Mouse (Mus musculus): Measurements from ENCODE around the gene Col25a1.

The Col25a1 gene

DNA sequence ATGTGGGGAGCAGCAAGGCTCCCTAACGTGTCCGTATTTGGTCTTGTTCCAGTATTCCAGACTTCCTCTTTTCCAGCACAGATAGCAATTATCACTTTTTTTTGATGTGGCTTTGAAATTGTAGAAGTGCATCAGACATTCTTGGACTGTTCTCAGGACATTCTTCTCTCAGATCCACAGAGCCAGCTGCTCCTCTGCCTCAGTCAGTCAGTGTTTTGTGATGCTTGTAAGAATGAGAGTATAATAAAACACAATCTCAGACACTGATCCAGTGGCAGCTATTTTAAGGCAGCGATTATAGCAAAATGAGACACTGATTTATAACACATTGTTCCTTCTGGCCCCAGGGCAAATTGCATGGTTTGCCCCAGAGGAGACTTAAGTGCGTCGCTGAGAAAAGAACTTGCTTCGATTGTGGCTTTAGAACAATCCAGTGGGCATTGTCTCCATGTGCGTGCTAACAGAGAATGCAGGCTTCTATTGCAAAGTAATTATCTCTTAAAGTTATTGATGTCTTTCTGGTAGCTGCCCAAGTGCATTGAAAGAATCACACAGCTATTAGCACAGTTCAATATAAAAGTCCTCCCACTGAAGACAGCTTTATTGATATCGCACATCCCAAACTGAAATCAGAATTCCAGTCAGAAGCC lies 111.5 kb downstream of the Col25a1 start:
- no peak for DNase-seq (ENCODE audit: low spot score)

DNA sequence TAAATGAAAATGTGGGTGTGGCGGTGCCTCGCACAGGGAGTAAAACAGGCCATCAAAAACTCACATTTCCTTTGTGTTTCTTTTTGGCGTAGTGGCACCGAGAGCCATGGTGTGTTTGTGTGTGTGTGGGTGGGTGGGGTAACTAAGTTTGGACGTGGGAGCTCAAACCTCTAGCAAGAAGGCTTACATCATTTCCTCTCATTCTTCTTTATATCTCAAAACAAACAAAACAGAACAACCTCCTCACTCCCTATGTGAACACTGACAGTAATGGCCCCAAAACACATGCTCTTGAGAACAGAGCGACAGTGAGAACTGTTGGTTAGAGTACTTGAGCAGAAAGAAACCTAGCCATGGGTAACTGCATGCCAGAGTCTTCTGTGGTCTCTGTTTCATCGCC lies 121.1 kb downstream of the Col25a1 start:
- DNase-seq (ENCODE audit: low spot score): no peak

DNA sequence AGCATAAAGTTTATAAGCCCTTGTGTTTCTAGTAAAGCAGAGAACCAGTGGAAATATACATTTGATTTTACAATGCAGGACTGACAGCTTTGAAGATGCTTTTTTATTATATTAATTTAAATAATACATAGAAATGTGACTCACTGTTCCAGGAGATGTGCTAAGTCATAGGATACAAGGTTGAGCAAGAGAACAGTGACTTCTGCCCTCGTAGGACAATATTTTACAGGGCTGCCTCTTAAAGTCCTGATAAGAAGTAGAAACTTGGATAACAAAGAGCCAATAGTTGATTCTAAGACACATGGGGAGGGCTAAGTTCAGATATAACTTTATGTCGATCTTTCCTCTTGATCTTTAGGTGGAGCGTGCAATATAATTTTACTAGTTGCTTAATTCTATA lies 124.8 kb downstream of the Col25a1 start:
- DNase-seq (ENCODE audit: low spot score): no peak

DNA sequence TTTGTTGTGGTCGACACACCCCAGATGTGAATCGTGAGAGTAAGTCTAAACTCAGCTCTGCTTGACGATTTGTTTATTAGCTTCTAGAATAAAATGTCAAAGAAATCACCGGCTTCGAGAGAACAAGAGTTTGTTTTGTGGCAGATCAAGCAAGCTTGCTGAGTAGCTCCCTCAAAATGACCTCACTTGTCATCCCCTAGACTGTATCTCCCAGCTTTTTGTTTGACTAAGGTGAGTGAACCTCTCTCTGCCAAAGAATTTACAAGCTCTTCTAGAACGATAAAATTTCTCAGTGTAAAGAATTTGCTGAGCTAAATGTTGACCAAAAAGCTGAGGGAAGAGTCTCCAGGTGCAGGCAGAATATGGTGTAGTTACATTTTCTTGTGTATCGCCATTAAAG lies 125.3 kb downstream of the Col25a1 start:
- DNase-seq (ENCODE audit: low spot score): no peak

DNA sequence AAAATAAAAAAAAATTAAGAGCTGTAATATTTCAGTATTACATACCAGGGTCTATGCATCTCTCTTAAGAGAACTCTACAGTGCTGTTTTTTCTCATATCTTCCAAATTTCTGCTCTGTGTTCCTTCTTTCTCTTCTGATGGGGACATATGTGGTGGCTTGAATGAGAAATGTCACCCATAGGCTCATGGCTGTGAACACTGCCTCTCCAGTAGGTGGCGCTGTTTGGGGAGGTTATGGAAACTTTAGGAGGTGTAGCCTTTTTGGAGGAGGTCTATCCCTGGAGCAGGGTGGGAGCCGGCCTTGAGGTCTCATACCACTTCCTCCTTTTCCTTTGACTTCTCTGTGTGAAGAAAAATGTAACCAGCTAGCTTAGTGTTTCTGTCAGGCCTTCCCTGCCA lies 128.4 kb downstream of the Col25a1 start:
- DNase-seq (ENCODE audit: low spot score): no peak

DNA sequence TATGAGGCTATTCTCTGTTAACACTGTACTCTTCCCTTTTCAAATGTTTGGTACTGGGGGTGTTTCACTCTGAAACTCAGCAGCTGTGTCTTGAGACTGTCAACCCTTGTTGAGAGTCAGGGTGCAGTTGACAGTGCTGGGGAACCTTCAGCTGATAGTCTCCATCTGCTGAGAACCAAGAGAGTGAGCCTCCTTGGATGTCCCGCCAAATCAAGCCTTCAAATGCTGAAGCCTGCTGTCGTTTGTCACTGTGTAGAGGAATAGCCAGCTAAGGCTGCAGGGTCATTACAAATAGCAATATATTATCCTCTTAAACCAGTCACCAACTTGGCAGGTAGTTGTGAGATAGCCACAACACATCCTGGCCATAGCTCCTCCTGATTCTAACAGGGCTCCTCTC lies 129.0 kb downstream of the Col25a1 start:
- DNase-seq (ENCODE audit: low spot score): no peak

DNA sequence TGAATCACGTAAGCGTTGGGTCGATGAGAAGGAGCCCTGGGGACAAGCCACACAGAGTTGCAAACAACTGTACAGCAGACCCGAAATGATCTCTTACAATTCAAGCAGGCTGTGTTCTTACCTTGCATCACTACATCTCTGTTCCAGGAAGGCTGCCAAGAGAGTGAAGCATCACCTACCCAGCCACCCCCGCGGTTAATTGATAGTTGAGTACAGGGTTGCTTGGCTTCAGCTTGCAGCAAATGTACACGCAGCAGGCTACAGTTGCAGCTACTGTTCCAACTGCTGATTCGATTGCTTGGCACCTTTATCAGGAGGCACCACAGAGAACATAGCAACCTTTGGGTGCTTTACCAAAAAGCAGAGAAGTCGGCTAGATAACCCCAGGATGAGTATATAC lies 133.8 kb downstream of the Col25a1 start:
- DNase-seq (ENCODE audit: low spot score): peak; percentile 13

DNA sequence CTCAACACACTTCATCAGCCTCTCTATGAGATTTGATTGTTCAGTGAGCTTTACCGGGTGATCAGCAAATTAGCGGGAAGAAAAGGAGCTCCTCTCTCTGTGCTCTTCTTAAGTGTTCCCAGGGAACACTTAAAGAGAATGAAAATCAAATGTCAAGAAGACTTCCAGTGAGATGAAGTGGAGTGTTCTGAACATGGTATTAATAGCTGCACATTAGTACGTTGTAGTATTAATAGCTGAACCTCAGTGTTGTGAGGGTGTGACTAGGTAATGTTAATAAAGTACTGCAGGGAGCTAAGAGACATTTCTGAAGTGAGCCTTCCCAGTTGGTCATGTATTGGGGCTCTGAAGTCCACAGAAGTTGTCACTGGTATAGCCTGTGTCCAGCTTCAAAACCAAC lies 139.2 kb downstream of the Col25a1 start:
- no peak for DNase-seq (ENCODE audit: low spot score)

DNA sequence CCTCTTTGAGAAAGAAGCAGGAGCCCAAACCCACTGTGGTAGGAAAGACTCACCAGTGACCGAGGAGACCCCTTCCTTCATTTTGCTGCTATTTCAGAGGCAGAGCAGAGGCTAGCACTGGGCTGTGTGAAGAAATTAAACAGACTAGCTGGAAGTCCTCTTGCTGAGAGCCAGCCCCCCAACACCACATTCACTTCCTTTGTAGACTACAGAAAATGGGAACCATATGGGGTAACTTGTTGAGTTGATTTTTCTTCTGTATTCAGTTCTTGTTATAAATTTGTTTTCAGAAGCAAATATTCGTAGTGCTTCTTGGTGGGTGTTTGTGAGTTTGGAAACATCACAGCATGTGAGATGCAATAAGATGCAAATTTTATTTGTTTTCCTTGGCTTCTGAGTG lies 142.6 kb downstream of the Col25a1 start:
- DNase-seq (ENCODE audit: low spot score): no peak

DNA sequence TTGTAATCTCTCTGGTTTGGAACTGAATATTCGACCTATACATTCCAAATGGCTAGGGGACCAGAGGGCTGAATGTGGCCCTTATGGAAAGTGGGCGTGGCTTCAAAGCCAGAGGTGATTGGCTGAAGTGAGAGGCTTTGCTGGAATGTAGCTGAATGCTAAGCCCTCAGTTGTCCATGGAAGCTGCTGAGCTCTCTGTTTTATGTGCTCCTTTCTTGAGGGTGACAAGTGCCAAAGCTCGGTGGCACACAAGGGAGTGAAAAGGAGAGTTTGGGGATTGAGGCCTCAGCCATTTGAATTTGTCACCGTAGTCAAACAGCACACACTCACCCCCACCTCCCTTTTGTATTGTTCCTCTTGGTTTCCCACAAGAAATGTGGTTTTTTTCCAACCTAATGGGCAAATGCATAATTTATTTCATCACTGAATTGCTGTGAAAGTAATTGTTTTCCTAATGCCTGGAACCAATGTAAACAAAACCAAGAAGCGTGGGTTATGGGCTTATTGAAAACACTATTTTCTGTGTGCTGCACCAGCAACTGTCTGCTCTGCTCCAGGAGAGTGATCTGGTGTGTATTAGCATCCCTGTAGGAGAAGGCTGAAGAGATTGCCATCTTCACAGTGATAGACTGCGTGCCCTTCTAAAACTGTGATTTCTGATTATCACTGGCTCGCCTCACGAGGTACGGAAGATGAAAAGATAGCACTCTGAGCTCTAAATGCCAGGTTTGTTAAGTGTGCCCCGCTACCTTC lies 147.2 kb downstream of the Col25a1 start:
- no peak for DNase-seq (ENCODE audit: low spot score)

DNA sequence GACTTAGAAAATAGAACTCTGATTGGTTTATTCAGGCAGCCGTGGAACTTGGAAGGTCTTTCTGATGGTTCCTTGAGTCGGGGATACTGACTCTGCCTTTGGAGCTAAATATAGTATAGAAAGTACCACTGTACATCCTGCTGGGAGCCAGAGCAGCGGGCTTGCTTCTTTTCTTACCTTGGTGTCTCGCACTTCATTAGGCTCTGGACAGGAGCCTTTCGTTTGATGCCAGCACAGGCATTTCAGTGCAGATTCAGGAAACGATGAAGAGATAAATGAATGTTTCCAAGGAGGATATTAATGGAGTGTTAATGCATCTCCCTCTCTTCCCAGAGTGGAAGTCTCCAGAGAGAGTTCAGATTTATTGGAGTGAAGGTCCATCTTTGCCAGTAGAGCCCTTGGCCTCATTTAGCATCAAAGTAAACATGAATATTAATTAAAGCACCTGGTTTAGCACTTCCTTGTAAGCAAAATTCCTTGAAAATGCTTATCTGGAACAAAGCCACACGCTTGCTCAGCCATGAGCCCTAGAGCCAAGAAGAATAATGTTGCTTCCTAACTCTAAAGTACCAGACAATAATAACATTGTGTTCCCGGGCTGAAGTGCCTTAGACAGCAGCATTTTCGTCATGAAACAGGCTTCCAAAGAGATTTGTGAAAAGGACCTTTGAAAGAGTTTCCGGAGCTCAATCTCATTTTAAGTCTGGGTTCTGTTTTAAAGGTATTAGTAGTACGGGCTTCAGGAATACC lies 151.9 kb downstream of the Col25a1 start:
- DNase-seq (ENCODE audit: low spot score): peak; percentile 21

DNA sequence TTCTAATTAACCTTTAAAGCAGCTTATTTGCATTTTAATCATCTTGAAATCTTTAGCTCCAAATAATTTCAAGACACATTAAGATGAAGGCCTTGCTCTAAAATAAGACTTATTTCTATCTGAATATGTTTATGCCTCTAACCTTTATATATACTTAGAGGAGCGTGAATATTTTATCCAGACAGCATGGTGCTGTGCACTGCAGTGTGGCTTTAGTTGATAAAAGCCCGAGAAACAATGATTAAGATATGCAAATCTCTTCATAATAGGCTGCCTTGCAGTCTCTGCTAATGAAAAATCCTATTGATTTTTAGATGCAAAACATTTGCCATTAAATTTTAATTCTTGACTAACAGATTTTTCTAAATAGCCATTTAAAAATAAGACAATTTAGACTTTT lies 156.8 kb downstream of the Col25a1 start:
- no peak for DNase-seq (ENCODE audit: low spot score)

DNA sequence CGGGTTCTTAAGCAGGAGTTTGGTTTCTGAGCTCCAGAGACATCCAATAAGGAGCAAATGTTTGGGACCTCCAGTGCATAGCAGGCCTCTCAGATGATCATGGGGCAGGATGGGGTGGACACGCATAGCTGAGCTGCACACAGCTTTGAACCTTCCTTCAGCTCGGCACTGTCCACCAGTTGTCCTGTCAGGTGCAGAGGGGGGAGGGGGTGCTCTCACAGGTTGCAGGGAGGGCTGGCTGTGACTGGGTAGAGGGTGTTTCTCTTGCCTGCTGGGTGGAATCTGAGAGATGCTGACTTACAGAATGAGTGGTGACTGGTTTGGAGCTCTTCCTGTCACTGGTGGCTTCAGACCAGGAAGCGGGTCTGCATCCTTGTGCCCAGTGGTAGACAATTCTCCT lies 157.5 kb downstream of the Col25a1 start:
- no peak for DNase-seq (ENCODE audit: low spot score)

DNA sequence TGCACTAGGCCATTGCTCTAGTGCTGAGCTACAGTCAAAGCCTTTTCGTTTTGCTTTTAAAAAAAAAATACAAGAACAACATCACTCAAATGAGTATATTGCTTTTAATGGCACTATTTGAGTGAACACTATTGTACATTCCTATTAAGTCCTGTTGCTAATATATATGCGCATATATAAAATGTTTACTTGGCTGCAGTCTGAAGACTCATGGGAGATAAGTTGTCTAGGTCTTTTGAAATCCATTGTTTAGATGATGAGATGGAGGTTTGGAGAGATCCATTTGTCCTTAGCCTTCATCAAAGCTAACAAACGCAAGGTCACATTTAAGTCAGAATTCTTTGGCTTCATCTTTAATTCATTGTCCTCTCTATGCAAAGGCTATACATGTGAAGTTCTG lies 157.9 kb downstream of the Col25a1 start:
- DNase-seq (ENCODE audit: low spot score): no peak

DNA sequence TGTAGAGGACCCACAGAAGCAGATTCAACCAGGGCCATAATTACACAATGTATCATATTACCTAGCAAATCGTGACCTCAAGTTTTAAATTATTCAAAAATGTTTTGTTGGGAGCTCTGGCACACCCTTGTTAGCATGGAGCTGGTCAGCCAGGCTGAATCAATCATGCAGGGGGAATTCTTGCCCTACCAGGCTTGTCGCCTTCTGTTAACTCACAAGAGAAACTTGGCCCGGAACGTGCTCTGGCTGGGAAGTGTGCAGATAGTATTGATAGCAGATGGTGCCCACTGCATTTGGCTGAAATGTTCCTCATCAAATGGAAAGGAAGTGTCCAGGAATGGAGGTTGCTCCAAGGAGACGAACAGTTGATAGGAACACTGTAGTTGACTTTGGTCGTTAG lies 158.9 kb downstream of the Col25a1 start:
- no peak for DNase-seq (ENCODE audit: low spot score)

DNA sequence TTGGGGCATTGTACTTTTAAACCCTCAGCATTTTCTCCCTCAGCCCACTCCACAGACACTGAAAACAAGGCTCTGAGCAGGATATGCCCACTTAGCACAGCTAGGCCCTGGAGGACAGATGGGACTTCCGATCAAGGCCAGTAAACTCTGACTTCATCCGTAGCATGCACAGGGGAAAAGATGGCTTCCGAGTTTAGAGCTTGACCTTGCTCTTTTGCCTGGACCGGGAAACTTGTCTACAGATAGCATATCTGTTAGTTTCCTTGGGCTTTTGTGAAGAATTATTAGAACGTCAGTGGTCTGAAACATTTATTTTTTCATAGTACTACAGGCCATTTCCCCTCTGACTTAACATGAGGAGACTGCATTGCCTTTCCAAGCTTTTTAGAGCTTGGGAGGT lies 159.4 kb downstream of the Col25a1 start:
- no peak for DNase-seq (ENCODE audit: low spot score)

DNA sequence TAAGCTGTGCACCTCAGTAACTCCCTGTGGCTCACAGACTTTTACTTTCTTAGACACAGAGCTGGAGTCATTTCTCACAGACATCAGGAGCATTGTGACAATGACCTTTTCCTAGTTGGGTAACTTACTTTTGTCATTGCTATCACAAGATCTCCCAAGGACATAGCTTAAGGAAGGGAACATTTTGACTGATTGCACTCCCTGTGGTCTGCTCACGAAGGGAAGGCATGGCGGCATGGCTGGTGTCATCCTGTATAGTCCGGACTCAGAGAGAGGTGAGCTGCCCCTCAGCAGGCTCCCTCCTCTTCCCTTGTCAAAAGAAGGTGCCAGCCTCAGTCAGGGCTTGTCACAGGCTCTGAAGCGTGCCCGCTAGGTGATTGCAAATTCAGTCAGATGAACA lies 160.6 kb downstream of the Col25a1 start:
- no peak for DNase-seq (ENCODE audit: low spot score)

DNA sequence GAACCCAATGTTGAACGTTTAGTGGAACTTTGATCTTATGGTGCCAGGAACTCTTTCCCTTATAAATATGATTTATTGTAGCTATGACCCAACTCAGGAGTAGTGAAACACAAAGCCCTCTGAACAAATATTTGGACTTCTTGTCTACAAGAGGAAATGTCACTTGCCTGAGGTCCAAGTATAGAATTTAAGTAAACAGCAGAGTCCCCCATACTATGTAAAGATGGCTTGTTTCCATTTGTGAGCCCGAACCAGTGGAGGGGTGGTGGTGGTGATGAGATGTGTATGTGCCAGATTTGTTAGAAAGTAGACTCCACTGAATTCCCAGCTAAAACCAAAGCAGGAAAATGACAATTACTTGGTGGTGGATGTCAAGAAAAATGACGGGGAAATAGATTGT lies 169.2 kb downstream of the Col25a1 start:
- no peak for DNase-seq (ENCODE audit: low spot score)

DNA sequence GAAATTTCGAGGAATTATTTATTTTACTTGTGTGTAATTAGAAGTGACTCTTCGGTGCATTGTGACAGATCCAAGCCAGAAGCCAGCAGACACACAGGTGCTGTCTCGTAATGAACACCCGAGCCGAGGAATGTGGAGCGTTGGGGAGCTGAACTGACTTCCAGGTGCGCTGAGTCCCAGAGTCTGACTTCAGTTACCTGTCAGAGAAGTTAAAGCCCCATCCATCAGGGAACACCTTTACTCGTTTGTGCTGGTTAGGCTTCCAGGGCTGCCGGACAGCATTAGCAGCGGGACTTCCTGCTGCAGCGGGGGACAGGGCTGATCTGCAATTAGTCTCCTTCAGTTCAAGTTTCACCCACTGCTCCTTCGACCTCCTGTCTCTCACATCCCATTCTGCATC lies 172.3 kb downstream of the Col25a1 start:
- DNase-seq (ENCODE audit: low spot score): no peak

DNA sequence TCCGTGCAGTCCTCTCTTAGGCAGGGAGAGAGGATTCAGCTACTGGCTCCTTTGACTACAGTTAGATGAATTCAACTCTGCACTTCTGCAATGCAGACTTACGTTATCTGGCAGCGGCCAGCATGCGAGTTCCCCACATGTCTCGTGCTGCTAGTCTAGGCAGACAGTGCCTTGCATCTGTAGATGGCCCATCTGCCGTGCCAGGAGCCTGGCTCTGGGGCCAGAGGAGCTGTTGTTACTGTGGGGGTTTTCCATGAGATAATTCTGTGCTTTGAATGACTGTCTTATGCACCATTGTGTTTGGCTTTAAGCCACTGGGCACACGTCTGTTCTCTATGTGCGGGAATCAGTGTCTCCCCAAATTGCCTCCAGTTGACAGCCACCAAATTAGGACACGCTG lies 173.5 kb downstream of the Col25a1 start:
- no peak for DNase-seq (ENCODE audit: low spot score)

DNA sequence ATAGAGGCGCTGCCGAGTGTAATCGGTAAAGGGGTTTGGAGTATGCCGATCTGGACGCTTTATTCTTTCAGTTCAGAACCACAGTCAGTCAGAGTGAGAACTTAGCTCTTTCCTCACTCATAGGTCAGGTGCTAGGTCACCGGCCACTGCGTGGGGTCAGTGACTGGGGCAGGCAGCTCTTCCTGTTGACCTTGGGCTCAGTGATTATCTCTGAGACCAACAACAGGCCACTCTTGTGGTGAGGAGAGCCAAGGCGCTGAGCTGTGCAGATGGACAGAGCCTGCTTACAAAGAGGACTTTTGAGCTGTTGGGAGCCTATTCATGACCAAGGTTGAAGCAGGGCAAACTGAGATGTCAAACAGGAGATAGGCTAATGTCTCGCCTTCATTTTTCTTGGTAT lies 174.4 kb downstream of the Col25a1 start:
- DNase-seq (ENCODE audit: low spot score): no peak

DNA sequence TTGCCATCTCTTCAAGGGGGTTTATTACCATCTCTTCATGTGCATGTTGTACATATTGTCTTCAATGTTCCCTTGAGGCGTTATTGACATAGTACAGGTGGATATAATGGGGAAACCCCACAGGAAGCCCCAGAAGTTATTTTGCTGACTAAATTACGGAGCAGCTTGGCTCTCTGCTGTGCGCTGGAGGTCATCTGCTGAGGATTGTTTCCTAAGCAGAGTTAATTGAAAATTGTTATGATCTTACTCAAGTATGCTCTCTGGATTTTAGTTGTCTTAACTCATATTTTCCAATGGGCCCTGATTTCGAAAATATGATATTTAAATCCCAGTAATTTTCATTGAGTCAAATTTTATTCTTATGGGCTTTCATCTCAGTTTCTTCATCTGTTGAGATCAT lies 178.0 kb downstream of the Col25a1 start:
- DNase-seq (ENCODE audit: low spot score): no peak

DNA sequence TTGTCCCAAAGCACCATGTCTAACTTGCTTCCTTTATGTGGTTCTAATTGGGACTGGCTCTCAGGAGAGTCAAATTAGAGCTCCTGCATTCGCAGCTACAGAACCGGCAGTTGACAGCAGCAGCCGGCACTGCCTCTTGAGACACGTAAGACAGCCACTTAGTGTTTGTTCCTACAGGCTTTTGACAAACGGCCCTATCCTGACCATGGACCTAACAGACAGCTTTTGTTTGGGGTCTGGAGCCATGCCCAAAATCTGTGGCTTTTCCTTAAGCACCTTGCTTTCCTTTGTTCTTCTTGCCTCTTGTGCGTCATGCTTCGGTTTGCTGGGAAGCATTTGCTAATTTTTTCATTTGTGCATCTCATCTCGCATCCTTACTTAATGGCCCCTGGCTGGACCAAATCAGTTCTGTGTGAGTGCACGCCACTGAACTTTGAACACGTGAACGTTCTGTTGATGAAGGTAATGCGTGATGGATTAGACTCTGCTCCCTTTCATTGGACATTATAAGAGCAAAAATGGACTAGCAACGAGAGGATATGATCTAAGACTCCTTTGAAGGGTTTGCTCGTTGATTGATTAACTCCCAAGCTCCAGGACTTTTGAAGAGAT lies 179.5 kb downstream of the Col25a1 start:
- DNase-seq (ENCODE audit: low spot score): peak; percentile 10

All from testis, postnatal 14 days (tissue).